Mouse (Mus musculus) intestine, postnatal 0 days (tissue): ENCODE measurements around the gene Sptb. TPM values are rescaled to one million over a fixed set of nuclear protein-coding genes. Genes with fewer than 3 reads are reported as not detected.

Experiments used
- ATAC-seq: fragments of 200-750 bp; cut with Nextera tagmentation; 2 replicates; pipeline ENCODE4 v1.8.0; 2017; ENCODE audit warnings: mild to moderate bottlenecking, moderate TSS enrichment, moderate library complexity
- H3K27ac ChIP-seq: fragments of 300-500 bp; sonication (generic); 2 replicates; pipeline ENCODE4 v1.5.1; 2014; ENCODE audit warnings: mild to moderate bottlenecking, low read depth, low read length, moderate library complexity
- H3K27me3 ChIP-seq: fragments of 300-500 bp; sonication (generic); replicated peaks from 2 replicates; pipeline ENCODE4 v1.6.1; 2014; ENCODE audit warnings: low read length, mixed read lengths; ENCODE audit not compliant: control insufficient read depth, insufficient read depth
- H3K36me3 ChIP-seq: fragments of 300-500 bp; sonication (generic); 2 replicates; pipeline ENCODE4 v1.6.1; 2014; ENCODE audit warnings: mild to moderate bottlenecking, moderate library complexity; ENCODE audit not compliant: control insufficient read depth, insufficient read depth
- H3K4me1 ChIP-seq: fragments of 300-500 bp; sonication (generic); replicated peaks from 2 replicates; pipeline ENCODE4 v1.6.1; 2014; ENCODE audit warnings: antibody characterized with exemption, low read length, mixed read lengths; ENCODE audit not compliant: control insufficient read depth, insufficient read depth
- H3K4me2 ChIP-seq: fragments of 300-500 bp; sonication (generic); replicated peaks from 2 replicates; pipeline ENCODE4 v1.6.1; 2014; ENCODE audit warnings: low read depth, mild to moderate bottlenecking, moderate library complexity
- H3K4me3 ChIP-seq: fragments of 300-500 bp; sonication (generic); 2 replicates; pipeline ENCODE4 v1.5.1; 2014; ENCODE audit warnings: low read depth, low read length
- H3K9ac ChIP-seq: fragments of 300-500 bp; sonication (generic); 2 replicates; pipeline ENCODE4 v1.6.1; 2014; ENCODE audit warnings: mild to moderate bottlenecking, low read depth, low read length
- H3K9me3 ChIP-seq: fragments of 300-500 bp; sonication (generic); 2 replicates; pipeline ENCODE4 v1.6.1; 2016; ENCODE audit warnings: mixed run types; ENCODE audit not compliant: control insufficient read depth
- CTCF ChIP-seq: sonication (generic); IDR thresholded peaks from 2 replicates; pipeline ENCODE4 v1.5.1; 2016; ENCODE audit warnings: low read depth, mild to moderate bottlenecking, control low read depth, antibody characterized with exemption, moderate library complexity
- WGBS: fragments of 180-500 bp; shearing (Covaris S2); extraction: QIAGEN DNeasy Blood & Tissue Kit; methylation state at CpG from one replicate; pipeline ENCODE4 v1.1.7; 2014; 5-methylcytosine and 5-hydroxymethylcytosine counted together
- polyA plus RNA-seq: library from polyadenylated mRNA; unstranded; fragments of >200 nt; fragmentation: Nextera tagmentation; extraction: Ambion mirVana; gene quantifications from 2 replicates; pipeline ENCODE4 v1.2.1, GENCODE M21; 2015

Gene Sptb
- polyA plus RNA-seq, 1 experiment from 2014 or later: 0.35 TPM

DNA sequence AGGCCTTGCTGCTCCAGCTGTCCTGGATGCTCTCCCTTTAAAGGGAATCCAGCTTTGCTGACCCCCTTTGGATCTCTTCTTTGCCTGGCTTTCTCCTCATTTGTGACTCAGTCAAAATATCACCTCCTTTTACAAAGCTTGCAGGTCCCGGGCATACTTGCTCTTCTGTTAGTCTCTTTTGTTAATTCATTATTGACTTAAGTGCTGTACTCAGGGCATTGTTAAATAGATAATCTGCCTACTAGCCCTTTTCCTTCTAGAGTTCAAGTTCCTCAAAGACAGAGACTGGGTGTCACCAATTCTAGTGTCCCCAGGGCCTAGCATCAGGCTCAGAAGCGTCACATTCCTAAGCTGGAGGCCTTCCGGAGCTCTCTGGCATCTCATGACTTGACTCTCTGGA lies 161.1 kb downstream of the Sptb start:
- no peaks in the 10 kb centered on the region for H3K27me3 ChIP-seq
- no peaks in the 10 kb centered on the region; the same call in 1 of the 2 replicates for H3K36me3 ChIP-seq
- no peaks in the 10 kb centered on the region for H3K9me3 ChIP-seq
- H3K9ac ChIP-seq: no peak overlapping the region
- 62% methylated on average over 3 of the region's 3 CpGs for WGBS
- H3K27ac ChIP-seq: 0 out of 2 replicates have a peak overlapping the region, but pooled peaks have one; percentile 11
- TF ChIP-seq CTCF: no peak
- no peak overlapping the region for H3K4me2 ChIP-seq
- H3K4me3 ChIP-seq: no peak overlapping the region
- ATAC-seq: no peak
- H3K4me1 ChIP-seq: peaks cover 21% of the 10 kb centered on the region

GRCm38 (mm10) chr12:76548082-76548423 lies 162.3 kb downstream of the Sptb start:
- Histone ChIP-seq H3K27me3 (no peaks in the 10 kb centered on the region), H3K9me3 (no peaks in the 10 kb centered on the region), H3K9ac (0 out of 2 replicates have a peak overlapping the region, but pooled peaks have one; percentile 37), H3K36me3 (no peaks in the 10 kb centered on the region; the same call in 1 of the 2 replicates), H3K4me3 (no peak overlapping the region), H3K27ac (peak overlapping the region; percentile 86), H3K4me2 (peak overlapping the region; percentile 51), H3K4me1 (peaks cover 15% of the 10 kb centered on the region)
- no peak; the same call in 1 of the 2 replicates for TF ChIP-seq CTCF
- 24% methylated on average over 7 of the region's 7 CpGs for WGBS
- no peak for ATAC-seq

DNA sequence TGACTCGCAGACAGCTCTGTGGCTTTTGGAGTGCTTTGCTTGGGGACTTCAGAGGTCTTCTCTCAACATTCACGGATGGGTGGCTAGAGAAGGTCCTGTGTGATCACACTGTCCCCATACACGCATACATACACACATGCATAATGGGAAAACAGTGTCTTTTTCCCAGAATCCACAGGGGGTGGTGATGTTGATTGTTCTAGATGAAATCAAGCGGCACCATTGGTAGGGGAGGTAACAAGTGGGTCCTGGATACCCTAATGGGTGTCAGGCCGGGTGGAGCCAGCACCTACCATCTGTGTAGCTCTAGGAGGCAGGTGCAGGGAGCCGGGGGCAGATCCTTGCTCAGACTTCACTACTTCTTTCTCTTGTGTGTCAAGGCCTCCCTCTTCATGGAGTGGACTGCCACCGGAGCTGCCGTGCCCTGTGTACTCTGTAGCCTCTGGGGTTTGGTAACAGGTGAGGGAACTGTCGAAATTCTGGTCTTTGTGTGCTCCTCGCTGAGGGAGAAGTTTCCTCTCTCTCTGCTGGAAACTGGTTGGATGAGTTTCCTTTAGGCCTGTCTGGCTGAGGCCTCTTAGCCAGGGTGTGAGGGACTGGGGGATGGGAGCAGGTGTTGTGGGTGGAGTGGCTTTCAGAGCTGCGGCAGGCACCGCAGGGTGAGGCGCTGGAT lies 162.8 kb downstream of the Sptb start:
- Histone ChIP-seq H3K4me3 (peak overlapping the region; percentile 14; the same call in 1 of the 2 replicates), H3K9ac (0 out of 2 replicates have a peak overlapping the region, but pooled peaks have one; percentile 37), H3K36me3 (no peaks in the 10 kb centered on the region; the same call in 1 of the 2 replicates), H3K4me1 (peaks cover 15% of the 10 kb centered on the region), H3K27ac (peak overlapping the region; percentile 86), H3K27me3 (no peaks in the 10 kb centered on the region), H3K9me3 (no peaks in the 10 kb centered on the region), H3K4me2 (peak overlapping the region; percentile 51)
- ATAC-seq: peak; percentile 85
- TF ChIP-seq CTCF: no peak
- 35% methylated on average over 13 of the region's 13 CpGs for WGBS

DNA sequence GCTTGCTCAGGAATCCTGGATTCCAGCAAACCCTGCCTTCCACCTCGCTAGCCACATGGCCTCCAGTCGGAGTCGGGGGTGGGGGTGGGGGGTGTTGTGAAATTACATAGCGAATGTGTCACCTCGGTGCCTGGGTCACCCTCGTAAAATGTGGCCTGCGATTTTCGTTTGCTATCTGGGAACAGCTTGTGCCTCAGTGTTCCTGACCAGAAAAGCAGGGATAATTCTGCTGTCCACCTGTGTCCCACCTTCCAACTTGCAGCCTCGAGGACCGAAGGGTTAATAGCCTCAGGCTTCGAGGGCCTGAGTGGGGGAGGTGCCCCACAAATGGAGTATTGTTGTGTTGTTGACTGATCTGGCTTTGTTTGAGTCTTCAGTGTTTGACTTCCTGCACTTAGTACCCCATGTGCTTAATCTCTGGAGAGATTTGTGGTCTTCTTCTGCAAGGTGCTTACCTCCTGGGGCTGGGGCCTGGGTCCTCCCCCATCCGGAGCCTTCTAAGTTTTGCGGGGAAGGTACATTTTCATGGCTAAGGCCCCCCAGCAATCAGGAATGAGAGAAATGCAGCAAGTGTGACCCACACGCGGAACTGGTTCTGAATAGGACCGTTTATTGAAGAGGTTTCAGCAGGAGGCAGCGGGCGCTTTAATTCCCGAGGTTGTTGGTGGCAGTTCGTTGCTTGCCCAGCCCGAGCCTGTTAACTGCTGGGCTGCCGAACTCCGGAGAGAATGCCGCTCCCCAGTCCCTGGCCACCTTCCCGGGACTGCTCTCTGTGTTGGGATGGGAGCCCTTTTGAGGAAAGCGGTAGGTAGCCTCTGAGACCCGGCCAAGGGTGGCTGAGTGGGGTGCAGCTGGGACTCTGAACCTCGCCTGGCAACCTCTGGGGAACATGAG lies 163.7 kb downstream of the Sptb start:
- 0 out of 2 replicates have a peak, but pooled peaks have one; percentile 2 for ATAC-seq
- Histone ChIP-seq H3K27me3 (no peaks in the 10 kb centered on the region), H3K4me1 (peaks cover 15% of the 10 kb centered on the region), H3K9ac (0 out of 2 replicates have a peak overlapping the region, but pooled peaks have one; percentile 31), H3K36me3 (no peaks in the 10 kb centered on the region; the same call in 1 of the 2 replicates), H3K9me3 (no peaks in the 10 kb centered on the region), H3K27ac (peak overlapping the region; percentile 86), H3K4me2 (peak overlapping the region; percentile 51), H3K4me3 (peak overlapping the region; percentile 14)
- 13% methylated on average over 28 of the region's 28 CpGs for WGBS
- no peak for TF ChIP-seq CTCF

DNA sequence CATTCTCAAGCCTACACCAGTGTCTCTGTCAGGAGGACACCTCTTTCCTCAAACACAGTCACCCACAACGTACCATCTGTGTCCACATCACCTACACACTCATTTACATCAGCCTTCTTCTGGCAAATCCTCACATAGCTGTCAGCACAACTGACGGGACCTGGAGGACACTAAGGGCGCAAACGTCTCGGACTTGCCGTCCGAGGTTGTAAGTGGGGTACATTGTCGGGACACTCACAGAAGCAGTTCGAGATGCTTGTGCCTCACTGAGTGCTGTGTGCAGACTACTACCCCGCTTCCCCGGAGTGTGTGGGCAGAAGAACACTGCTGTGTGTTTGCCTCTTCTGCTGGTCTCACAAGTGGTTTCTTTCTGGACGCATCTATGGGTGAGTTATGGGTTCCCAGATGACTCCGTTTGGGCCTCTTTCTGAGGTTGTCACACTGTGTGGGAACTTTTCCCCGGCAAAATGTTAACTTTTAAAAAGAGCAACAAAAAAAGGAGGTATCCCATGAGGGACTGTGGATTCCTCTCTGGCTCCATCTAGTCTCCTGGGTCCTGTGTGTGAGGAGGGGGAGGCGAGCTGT lies 164.5 kb downstream of the Sptb start:
- Histone ChIP-seq H3K4me1 (peaks cover 19% of the 10 kb centered on the region), H3K27ac (peak overlapping the region; percentile 60), H3K9ac (0 out of 2 replicates have a peak overlapping the region, but pooled peaks have one; percentile 26), H3K4me3 (no peak overlapping the region), H3K27me3 (no peaks in the 10 kb centered on the region), H3K4me2 (peak overlapping the region; percentile 51), H3K9me3 (no peaks in the 10 kb centered on the region), H3K36me3 (no peaks in the 10 kb centered on the region; the same call in 1 of the 2 replicates)
- no peak for TF ChIP-seq CTCF
- WGBS: 45% methylated on average over 15 of the region's 15 CpGs
- ATAC-seq: no peak
